Mouse (Mus musculus) frontal cortex, adult 2 months (tissue): ENCODE data around the gene Crispld2. TPM values are rescaled to one million over a fixed set of nuclear protein-coding genes. Genes with fewer than 3 reads are reported as not detected.

Experiments used
- DNase-seq, 2 experiments: peaks; one replicate each; pipeline ENCODE4 v3.0.0; 2022; ENCODE audit warnings: low spot score in 1 of 2; ENCODE audit errors: extremely low spot score in 1 of 2
- polyA plus RNA-seq: library from polyadenylated mRNA; depleted of rRNA; stranded (reverse); fragments of >200 nt; gene quantifications from 2 replicates; pipeline ENCODE4 v1.2.3, GENCODE M21; 2012

The Crispld2 gene
- polyA plus RNA-seq, 1 experiment = 4.0 TPM

DNA sequence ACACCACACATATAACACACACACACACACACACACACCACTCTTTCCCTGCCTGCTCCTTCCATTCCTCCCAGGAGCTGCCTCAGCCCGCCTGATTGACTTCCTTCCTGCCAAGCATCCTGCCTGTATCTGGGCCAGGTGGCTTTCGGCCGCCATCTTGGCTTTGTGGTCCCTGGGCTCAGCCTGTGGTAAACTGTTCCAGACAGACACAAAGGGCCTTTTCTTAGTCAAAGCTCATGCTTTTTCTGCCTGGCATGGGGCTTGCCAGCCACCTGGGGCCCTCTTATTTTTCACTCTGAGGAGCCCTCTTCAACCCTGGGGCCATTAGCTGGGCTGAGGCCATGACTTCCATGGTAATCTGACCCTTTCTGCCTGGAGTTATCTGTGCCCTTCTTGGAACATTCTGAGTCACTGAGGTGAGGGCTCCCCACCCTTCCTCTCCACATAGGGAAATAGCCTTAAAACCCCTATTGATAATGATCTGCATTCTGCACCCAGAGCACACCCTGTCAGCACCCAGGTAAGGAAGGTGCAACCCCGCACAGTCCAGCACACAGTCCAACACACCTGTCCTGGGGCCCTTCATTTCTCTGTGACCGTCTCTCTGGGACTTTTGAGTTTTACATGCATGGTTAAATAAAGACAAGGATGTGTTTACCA, 40.4 kb downstream of the Crispld2 start:
- DNase-seq = no peak

DNA sequence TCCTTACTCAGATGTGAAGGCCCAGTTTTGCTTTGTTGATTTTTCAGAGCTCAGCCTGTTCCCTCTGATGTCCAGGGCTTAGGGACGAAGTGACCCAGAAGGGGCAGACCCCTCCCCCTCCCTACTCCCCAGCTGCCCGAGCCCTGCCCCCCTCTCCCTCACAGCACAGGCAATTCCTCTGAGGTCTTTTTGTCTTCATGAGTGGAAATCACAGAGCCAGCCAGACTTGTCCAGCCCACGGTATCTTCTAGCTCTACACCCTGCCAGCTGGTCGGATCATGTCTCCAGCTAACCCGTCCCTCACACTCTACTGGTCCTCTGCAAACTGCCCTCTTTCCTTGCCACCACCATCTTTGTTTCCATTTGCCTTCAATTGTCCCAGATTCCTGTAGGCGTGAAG, 42.2 kb downstream of the Crispld2 start:
- no peak for DNase-seq

DNA sequence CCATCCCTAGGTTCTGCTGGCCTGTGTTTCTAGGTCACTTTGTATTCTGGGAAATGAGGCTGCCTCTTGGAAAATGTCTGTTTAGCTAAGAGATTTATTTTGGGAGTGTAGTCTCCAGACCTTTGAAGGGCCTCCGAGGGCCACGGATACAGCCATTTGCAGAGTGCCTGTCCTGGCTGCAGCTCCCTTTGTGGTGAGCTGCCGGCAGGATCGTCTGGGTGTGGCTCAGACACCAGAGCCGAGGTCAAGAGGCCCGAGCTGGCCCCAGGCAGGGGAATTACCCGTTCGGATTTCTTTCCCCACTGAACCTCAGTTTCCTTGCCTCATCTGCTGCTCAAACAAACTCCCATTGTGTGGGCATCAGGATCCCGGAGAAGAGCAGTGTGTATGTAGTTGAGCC, 43.9 kb downstream of the Crispld2 start:
- DNase-seq = no peak

DNA sequence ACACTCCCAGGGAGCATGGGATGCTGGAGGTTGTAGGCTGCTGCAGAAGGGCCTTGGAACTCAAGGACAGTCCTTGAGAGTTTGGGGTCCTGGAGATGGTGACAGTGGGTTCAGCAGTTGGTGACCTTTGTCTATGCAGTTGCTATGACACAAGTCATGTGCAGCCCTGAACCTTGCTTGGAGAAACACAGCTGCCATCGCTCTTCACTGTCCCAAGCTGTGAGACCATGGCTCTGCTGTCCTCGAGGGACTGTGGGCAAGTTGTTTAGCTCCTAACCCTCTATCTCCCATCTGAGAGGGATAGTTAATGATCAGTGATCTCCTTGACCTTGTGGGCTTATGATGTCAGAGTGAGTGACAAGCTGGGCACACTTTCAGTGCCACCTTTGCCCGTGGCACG, 44.3 kb downstream of the Crispld2 start:
- DNase-seq = no peak

DNA sequence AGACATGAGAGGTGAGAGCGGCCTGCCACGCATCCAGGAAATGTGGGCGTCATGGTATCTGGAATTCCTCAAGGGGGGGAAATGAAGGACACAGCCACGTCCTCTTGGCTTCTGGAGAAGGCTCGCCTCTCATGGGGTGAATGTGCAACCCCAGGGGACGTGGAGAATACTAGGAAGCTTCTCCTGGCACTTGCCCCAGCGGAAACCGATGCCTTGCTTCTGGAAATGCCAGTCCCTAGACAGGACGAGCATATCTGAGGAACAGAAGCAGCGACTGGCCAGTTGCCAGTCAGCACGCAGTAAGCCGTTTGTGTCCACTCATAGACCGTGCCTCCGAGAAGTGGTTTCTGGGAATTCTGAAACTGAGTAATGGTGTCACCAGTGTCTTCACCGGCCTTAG, 45.0 kb downstream of the Crispld2 start:
- DNase-seq = no peak

DNA sequence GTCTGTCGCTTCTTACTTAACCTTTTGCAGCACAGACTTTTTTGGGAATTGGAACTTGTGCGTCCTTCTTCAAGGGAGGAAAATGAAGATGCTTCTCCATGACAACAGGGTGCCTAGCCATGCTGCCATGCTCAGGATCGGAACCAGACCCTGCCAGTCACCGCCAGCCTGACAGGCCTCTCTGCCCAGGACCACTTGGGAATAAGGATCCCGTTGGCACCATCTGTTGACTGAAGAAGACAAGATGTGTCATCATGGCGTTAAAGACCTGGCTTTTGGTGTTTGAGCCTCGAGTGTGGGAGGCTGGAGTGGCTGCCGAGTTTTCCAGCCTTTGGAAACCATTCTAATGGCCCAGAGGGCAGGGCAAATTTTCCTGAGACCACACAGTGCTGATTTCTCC, 45.4 kb downstream of the Crispld2 start:
- no peak for DNase-seq

DNA sequence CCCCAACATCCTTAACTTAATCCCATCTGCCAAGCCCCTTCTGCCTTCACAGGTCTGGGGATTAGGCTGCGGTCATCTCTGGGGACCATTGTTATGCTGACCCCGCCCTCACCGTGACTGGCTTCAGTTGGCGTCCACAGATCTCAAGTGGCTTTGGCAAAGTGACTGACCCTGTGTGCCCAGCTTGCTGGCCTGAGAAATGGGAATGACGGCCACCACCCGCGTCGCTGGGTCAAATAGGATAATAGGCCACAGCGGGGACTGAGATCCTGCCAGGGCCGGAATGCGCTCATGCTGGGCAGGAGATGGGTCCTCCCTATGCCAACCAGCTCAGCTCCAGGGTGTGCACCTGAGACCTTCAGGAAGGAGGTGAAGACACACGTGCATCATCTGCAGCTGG, 46.5 kb downstream of the Crispld2 start:
- no peak for DNase-seq

DNA sequence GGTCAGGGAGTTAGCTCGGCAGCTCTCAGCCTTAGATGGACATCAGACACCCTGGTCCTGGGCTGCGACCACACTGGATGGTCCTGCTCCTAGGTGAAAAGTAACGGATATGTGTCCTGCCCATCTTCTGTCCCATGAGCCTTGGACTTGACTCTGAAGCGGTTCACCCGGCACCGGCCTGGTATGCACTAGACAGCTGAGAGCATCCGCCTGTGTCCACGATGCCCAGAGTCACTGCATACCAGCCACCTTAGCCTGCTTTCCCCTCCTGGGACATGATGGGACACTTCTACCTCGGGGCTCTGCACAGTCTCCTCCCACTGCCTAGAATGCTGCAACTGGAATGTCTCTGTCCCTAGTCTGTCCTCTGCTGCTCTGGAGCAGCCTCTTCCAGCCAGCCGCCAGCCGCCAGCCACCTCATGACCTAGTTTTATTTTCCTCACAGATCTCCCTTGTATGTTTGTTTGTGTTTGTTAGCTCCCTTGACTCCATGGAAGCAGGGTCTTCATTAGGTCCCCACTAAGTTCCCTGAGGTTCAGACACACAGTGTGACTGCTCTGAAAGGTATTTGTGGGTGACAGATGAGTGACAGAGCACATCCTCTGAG, 47.2 kb downstream of the Crispld2 start:
- DNase-seq = no peak

DNA sequence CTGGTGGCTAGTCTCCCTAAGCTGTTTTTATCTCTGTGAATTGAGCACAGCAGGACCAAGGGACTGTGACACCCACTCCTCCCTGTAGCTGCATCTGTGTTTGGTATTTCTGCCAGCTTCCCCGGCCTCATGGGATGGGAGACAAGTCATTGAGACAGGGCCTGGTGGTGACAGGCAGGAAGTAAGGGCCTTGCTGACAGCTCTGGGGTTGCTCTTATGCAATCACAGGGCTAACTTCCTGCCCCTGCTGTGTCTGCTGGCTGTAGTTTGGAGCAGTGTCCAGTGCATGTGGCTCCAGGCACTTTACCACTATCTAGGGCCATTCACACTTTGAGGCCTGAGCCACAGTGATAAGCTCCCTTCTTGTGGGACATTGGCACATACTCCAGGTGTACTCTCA, 48.6 kb downstream of the Crispld2 start:
- peak; percentile 19 to 52 for DNase-seq

DNA sequence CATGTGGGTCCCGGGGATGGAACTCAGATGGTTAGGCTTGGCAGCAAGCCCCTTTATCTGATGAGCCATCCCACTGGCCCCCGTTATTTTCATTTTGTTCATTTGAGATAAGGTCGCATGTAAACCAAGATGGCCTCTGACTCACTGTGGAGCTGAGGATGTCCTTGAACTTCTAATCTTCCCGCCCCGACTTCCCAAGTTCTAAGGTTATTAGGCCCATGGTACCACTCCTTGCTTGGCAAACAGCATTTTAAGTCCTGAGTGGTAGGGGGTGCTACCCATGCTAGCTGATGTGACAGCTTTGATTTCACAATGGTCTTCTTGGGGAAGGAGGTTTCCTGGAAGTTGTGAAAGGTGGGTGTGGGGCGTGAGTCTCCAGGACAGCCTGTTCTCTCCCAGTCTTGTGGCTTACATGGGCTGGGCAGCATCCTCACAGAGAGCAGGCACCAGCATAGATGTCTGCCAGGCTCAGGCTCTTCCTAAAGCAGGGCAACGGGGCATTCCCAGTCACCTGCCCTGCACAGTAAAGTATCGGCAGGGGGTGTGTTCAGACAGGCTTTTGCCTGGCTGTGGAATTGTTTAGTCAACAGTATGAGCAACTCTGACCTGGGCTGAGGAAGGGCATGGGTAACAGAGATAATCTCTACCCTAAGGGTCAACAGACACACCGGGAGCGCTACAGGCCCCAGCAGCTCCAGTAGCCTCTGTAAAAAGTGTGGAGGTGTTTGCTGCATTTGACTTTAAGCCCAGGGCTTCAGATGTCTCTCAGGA, 50.5 kb downstream of the Crispld2 start:
- no peak for DNase-seq

DNA sequence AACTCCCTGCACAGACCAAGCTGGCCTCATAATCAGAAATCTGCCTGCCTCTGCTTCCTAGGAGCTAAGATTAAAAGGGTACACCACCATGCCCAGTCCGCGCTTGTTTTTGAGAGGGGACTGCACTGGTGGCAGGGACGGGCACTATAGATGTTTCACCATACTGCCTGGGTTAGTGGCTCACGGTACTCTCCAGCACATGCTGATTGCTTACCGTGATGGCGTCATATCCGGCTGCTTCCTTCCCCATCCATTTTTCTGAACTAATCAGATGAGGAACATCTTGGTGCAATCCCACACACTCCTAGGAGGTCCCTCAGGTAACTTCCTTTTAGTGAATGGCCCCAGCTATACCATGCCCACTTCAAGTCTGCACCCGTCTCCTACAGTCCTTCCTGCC, 52.7 kb downstream of the Crispld2 start:
- DNase-seq = no peak

DNA sequence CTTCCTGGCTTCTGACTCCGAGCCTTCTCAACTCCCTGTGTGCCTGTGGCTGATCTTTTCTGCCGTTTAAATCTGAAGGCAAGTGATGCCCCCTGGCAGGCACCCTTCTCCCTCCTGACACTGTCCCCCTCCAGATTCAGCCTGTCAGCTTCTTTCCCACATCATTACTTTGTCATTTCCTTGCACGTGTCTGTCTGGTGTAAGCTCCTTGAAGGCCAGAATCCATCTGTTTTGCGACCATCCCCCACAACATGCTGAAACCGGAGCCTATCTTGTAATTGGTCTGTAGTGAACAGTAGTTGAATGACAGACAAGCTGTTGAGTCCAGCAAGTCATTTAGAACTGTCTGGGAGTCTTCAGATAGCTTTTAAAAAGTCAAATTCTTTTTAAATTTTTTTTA, 53.2 kb downstream of the Crispld2 start:
- DNase-seq = no peak

DNA sequence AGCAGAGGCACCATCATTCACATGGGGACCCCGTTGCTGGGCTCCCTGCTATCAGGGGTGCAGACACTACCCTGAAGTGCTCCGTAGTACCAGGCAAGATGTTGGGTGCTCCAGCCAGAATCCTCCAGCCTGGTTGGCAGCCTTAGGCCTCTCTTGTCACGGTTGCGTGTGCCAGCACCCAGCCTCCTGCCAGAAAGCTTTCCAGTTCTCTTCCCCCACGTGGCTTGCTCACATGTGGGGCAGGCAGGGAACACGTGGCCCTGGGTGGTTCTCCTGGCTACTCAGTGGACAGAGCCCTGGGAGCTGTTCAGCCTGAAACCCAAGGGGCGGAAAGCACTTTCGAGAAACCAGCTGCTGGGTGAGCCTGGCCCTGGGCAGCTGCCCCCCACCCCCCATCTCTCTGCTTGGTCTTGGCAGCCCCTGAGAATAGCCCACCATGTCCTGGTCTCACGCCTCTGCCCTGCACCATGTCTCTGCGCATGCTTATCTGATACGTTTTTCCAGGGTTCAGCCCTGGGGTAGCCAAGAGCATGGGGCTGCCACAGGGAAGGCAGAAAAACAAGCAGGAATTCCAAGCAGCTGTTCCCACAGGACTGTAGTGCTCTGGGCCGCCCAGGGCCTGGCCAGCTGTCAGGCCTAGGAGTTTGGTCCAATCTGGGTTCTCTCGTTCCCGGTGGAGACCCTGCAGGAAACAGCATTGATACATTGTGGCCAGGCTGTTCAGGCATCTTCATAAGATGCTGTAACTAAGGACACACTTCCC, 54.2 kb downstream of the Crispld2 start:
- peak; percentile 77 to 91 for DNase-seq

DNA sequence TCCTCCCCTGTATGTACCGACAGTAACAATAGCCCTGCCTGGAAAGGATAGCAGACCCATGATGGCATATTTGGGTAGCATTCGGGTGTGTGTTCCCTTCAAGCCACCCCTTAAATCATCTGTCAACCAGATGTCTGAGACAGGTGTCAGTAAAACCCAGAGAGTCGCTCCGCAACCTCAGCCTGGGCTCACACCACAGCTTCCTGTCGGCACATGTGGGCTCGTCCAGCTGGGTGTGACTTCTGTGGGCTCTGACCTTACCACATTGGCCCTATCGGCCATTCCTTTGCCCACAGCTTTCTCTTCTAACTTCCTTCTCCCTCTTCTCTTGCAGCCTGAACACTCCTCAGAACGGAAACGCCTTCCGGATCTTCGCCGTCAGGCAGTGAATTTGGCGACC, 57.7 kb downstream of the Crispld2 start:
- no peak for DNase-seq

DNA sequence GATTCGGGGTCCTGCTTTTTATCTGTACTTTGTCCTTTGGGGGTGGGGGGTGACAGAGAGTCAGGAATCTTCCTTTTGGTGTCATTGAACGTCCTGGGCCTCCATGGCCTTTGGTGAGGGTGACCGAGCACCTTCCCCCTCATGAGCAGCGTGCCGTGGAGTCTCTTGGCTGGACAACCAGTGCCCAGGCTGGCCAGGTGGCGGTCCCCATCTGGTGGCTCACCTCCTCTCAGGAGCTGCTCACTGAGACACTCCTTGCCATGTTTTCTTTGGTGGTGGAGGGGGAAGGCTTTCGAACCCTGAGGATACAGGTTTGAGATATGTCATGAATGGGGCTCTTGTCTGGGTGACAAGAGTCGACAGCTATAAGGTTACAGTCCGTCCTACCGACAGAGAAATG, 58.1 kb downstream of the Crispld2 start:
- DNase-seq = no peak

DNA sequence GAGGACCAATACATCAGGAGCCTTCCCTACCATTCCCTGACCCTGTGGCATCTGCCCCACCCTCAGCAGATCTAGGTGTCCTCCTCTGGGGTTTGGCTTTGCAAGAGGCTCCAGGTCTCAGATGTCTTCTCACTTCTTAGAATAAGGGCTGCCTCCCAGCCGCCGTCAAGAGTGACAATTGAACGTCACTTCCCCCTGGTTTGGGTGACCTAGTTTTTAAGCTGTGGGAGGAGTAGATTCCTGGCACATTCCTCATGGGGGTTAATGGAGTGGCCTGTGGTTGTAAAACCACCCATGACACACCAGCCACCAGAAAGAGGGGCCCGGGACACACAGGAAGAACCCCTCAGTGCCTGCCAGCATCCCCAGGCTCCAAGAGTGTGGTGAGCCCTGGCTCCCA, 58.8 kb downstream of the Crispld2 start:
- no peak for DNase-seq

DNA sequence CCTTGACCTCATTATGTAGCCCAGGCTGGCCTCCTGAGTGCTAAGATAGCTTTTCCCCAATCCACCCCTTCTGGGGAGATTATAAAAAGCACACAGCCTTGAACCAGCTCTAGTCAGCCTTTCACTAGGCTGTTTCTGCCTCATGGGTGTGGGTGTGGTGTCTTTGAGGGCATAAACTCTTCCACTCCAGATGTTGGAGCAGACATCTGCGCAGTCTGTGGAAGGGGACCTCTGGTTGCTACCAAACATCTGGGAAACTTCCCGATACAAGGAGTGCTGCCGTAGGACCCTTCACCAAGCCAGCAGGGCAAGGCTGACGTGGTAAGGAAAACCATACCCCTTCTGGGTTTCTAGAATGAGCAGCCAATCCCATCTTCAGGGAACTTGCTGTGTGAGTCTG, 59.7 kb downstream of the Crispld2 start:
- DNase-seq = no peak

DNA sequence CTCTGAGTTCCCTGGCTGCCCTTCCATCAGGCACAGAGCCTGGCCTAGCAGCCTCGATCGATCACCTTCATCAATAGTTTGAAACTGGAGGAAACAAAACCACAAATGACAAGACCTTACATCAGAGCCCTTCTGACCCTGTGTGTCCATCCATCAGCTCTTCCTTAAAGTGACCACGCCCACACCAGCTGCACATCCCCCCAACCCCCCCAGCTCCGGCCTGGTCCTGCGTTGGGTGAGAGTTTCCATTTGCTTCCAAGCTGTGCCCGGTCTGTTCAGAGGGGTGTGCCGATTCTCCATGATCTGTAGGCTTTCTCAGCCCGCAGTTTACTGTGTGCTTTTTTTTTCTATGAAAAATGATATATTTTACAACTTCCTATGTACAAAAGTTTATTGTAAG, 60.1 kb downstream of the Crispld2 start:
- no peak for DNase-seq

DNA sequence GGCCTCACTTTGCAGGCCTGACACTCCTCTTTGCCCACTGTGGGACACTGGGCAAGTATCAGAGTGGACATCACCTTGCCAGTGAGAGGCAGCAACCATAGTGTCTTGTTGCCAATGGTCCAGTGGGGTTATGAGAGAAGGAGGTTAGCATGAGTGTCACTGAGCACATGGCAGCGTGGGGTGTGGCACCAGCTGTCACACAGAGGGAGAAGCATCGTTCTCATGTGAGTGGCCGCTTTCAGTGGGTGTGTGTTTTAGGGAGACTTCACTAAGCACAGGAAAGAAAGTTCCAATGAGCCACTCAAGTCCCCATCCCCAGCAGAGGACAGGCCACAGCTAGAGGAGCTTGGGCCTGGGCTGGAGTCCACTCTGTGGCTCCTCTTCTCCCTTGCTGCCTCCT, 62.6 kb downstream of the Crispld2 start:
- DNase-seq = no peak

DNA sequence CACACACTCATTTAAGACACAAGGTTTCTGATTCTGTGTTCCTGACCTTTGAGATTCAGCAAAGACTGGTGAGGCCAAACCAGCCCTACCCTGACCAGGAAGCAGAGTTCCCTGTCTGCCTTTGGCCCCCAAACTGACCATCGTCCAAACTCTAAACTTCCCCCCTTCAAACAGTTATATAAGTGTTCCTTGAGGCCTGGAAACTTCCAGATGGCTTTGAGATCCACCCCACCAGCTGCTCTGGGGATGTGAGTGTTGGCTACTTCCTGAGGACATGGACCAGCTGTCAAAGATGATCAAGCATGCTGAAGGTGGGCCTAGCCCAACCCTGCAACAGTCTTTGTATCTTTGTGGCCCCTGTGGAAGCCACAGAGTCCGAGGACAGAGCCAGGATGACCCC, 64.8 kb downstream of the Crispld2 start:
- DNase-seq = no peak

DNA sequence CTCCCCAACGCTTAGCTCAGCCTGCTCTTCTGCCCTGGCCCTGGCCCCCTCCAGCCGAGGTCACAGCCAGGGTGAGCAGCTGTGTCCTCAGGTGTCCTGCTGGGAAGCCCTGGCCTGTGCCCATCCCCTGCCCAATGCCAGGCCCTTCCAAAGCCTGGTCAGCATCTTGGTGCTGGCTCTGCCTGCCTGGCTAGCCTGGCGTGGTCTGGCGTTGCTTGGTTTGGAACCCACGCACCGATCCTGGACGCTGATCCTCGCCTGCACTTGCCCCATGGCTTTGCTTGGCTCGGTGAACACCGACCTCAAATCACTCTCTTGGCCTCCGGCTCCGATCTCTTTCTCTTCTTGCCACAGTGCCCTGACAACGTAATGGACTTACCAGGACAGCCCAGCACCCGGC, 70.5 kb downstream of the Crispld2 start:
- DNase-seq = no peak
